Mouse (Mus musculus) CD4-positive, CD25-positive, alpha-beta regulatory T cell, adult 4 months (primary cell): ENCODE measurements at regions not wholly inside any gene's neighbourhood (a gene's known extent, or its start where the extent isn't known, plus 50 kb on each side); places are given as distances from the start of the nearest gene placed in this dataset.

Experiments used
- ATAC-seq: one replicate; pipeline ENCODE4 v1.8.0; 2017

- ATAC-seq = no peak
Measured at GRCm38 (mm10) chr13:101553131-101553549, 214.9 kb downstream of the Pik3r1 start.

DNA sequence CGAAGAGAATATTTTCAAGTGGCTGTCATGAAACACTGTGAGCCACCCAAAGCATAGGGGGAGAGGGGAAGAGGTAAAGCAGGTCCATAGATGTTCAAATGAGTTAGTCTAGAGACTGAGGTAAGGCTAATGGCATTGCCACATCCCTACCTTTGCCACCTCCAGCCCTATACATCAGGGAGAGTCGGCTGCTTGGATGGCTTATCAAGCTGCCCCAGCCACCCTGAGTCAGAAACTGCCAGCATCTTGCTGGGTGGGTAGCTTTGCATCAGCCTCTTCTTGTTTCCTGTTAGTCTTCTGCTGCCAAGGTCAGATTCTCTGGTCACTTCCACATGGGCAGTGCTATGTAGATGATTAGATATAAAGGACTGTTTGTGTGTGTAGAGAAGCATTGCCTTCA is 215.6 kb downstream of the Pik3r1 start:
- ATAC-seq = no peak

GRCm38 (mm10) chr13:101551068-101551467 is 216.9 kb downstream of the Pik3r1 start:
- ATAC-seq = no peak

- ATAC-seq = no peak
Measured at GRCm38 (mm10) chr13:101550526-101550925, 217.5 kb downstream of the Pik3r1 start.

DNA sequence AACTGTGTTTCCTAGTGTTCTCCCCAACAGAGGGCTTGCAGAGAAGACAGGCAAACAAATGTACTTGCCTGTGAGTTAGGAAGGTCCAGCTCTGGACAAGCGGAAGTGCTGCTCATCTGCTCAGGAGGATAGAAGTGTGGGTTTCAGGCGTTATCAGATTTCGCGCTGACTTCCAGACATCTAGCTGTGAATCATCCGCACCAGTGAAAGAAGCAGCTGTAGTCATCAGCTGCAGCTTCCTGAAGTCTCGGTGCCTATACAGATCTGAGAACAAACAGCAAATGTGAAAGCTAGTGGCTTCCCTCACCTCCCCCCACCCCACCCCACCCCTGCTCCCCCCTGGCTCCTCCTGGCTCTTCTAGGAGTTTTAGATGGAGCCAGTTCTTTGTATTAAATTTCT is 220.1 kb downstream of the Pik3r1 start:
- ATAC-seq = peak; percentile 81

- peak; percentile 19 for ATAC-seq
Measured at GRCm38 (mm10) chr13:101547365-101547764, 220.7 kb downstream of the Pik3r1 start.

DNA sequence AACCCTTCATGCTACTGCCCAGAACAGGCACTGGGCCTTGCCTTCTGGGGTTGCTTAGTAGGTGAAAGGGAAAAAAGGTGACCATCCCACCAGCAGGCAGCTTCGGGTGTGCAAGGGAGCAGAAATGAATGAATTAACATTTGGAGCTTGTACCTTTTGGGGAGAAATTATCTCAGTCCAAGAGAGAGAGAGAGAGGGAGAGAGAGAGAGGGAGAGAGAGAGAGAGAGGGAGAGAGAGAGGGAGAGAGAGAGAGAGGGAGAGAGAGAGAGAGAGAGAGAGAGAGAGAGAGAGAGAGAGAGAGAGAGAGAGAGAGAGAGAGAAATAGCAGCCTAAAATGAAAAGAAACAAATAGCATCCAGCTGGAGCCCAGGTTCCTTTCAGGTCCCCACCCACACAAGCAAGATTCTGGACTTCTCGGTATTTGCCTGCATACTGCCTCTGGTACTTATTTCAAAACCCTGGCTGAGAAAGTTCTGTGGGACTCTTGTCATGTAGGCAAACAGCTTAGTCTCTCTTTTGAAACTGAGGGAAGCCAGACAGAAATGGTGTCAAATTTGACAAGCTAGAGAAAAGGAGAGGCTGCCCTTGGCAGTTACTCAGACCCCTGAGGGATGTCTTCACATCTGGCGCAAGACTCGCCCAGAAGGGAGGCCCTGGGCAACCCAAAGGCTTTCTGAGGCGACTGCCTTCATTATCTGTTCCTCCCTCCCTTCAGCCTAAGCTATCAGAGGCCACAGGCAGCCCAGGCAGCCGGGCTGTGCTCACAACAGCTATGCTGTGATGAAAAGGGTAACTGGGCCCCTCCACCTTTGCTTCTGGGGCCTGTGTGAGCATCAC is 222.5 kb downstream of the Pik3r1 start:
- no peak for ATAC-seq

- peak; percentile 84 for ATAC-seq
Measured at GRCm38 (mm10) chr13:101540391-101541191, 227.4 kb downstream of the Pik3r1 start.

DNA sequence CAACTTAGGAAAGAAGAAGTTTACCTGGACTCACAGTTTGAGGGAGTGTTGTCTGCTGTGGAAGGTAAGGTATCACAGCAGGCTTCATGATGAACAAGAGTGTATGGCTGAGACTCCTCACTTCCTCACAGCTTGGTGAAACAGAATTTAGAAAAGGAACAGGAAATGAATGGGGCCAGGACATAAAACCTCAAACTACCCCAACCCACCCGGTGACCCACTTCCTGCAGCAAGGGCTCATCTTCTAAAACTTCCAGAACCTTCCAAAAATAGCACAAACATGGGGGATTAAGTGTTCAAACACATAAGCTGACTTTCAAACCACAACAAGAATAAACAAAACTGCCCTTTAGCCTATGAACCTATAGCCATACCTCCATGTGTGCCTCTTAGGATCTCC is 229.9 kb downstream of the Pik3r1 start:
- ATAC-seq = peak; percentile 71

DNA sequence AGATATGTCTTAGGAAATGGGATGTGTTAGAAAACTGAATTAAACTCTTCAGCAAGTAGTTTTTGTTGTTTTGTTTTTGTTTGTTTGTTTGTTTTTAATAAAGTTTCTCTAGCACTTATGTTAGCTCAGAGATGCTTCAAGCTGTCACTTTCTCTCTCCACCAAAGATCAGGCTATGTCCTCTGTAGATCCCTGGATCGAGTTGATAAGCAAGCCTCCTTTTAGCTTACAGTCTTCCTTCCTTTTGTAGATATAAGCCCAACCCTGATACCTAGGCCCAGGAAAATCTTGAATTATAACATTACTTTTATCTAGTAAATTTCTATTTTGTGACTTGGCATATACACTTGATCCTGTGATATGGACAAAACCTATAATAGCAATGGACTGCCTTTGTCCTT is 232.0 kb downstream of the Pik3r1 start:
- no peak for ATAC-seq

- ATAC-seq = no peak
Measured at GRCm38 (mm10) chr13:101535331-101535866, 232.6 kb downstream of the Pik3r1 start.

GRCm38 (mm10) chr13:101534490-101534889 is 233.5 kb downstream of the Pik3r1 start:
- no peak for ATAC-seq

DNA sequence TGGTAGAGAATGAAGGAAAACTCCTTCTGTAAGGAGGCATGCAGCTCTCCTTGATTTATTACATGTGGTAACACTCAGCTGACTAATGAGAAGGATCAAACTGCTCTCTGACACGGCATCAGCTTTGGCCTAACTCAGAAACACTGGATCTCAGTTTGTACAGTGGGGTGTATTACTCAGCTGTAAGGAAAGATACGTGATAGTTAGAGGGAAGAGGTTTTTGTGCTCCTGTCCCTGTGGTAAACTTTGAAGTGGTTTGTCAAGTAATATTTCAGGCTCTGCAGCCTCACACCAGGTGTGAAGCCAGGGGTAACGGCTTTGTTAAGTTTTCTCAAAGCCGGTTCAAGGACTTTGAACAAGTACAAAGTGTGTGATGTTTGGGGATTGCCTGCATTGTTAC is 235.1 kb downstream of the Pik3r1 start:
- ATAC-seq = peak; percentile 25

- ATAC-seq = no peak
Measured at GRCm38 (mm10) chr13:101527691-101528090, 240.3 kb downstream of the Pik3r1 start.

DNA sequence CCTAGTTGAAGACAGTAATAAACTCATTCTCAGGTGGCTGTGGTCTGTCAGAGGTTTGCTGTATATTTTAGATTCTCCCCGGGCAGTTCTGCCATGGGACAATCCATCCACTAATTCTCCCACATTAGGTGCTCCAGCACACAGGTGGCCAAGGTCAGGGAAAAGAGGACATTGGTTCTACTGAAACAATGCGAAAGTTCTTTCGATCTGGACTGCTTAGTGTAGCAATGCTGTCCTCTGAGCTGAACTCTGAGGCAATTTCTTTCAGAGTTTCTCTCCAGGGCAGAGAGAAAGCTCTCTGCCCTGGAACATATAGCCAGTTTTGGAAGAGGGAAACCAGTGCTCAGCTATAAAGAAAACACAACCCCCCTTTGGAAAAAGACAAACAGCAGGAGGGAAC is 243.2 kb downstream of the Pik3r1 start:
- no peak for ATAC-seq

- no peak for ATAC-seq
Measured at GRCm38 (mm10) chr13:101524223-101524622, 243.8 kb downstream of the Pik3r1 start.

DNA sequence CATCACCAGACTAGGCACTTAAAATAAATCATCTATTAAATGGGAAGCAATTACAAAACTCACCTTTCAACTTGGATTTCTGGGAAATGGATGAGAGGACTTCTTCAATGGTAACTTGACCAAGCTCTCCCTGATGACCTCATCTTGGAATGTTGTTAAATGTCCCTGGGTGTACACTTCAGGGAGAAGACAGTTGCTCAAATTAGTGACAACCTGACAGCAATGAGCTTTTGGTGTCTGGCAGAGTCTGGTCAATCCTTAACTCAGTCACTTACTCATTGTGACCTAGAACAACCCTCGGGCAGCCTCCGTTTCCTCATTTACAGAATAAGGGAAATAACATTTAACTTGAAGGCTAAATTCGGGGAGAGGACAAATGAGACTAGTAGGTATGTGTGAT is 244.5 kb downstream of the Pik3r1 start:
- ATAC-seq = no peak

- no peak for ATAC-seq
Measured at GRCm38 (mm10) chr13:101522597-101522996, 245.4 kb downstream of the Pik3r1 start.

GRCm38 (mm10) chr13:101513354-101513753 is 254.7 kb downstream of the Pik3r1 start:
- no peak for ATAC-seq

DNA sequence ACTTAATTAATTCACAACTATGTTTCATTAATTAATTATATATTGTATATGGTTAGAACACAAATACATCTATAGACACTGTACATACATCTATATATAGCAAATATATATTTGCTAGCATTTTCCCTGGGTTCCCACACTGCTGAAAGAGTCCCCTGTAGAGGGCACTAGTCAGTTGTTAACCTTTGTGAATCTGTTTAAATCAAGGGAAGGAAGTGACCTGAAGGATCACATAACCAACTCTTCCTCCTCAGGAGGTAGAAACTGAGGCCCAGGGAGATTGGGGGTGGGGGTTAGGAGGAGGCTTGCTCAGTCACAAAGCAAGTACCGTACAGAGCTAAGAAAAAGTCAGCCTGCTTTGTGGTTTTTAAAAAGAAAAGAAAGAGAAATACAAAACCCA is 258.1 kb downstream of the Pik3r1 start:
- peak; percentile 84 for ATAC-seq

DNA sequence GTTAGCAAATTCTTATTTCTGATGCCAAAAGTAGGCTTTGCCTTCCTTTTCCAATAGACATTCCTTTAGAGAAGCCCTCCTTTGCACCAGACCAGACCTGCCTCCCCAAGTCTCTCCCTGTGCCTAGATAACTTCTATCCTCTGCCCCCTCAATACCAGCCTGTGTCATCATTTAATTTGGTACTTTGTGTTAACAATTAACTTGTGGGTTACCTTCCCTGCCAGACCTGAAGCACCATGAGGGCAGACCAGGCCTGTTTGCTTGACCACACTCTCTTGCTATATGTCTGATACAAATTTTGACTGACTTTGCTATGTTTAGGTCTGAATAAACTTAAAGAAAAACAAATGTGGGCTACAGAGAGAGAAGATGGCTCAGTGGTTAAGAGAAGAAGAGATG is 259.7 kb downstream of the Pik3r1 start:
- no peak for ATAC-seq

GRCm38 (mm10) chr13:101506696-101507095 is 261.3 kb downstream of the Pik3r1 start:
- ATAC-seq = no peak

DNA sequence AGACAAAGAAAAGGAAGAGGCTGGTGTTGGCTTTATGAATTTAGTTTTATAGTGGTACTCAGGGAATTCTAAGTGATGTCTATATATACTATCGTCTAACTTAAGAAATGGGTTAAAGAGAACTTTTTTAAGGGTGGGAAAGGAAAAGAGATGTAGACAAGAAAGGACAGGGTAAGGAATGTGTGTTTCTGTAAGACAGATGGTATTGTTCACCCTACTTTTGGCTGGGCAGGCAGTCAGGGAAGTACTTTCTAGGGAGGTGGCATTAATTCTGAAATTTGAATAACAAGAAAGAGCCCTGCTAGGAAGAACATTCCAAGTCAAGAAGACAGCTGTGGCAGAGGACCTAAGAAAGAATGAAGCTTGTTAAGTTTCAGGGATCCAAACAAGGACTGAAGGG is 263.0 kb downstream of the Pik3r1 start:
- ATAC-seq = no peak

GRCm38 (mm10) chr13:101504241-101504640 is 263.8 kb downstream of the Pik3r1 start:
- ATAC-seq = no peak
